In genomic region chr10:80136952-80137625, GRCm38 (mm10) we compare ENCODE assay signal across 8 mouse cellular contexts. TPM values are rescaled to one million over a fixed set of nuclear protein-coding genes. Genes with fewer than 3 reads are reported as not detected.
DNase-seq lines count a peak whose midpoint lies in the region; ATAC-seq lines count a peak whose summit lies in the region.

No protein-coding gene starts in this region.

- peak overlapping the region; percentile 81 for H3K9ac ChIP-seq in forebrain, embryonic 11.5 days (ENCODE audit: low read length)
- peak overlapping the region; percentile 85 for H3K9ac ChIP-seq in limb, embryonic 12.5 days (replicated peaks)
- H3K9ac ChIP-seq in midbrain, embryonic 16.5 days (ENCODE audit: low read depth, low read length) = peak overlapping the region; percentile 94

- H3K4me3 ChIP-seq in forebrain, embryonic 11.5 days (ENCODE audit: low read depth, low read length) = peak overlapping the region; percentile 79
- peak overlapping the region; percentile 81 for H3K4me3 ChIP-seq in limb, embryonic 12.5 days (replicated peaks)
- H3K4me3 ChIP-seq in midbrain, embryonic 16.5 days (ENCODE audit: low read depth, low read length) = peak overlapping the region; percentile 70

- H3K4me1 ChIP-seq in forebrain, embryonic 11.5 days (replicated peaks; ENCODE audit: control insufficient read depth, insufficient read depth, low read length) = peaks cover 20% of the 10 kb centered on the region
- H3K4me1 ChIP-seq in limb, embryonic 12.5 days (replicated peaks) = peaks cover 44% of the 10 kb centered on the region
- peaks cover 22% of the 10 kb centered on the region for H3K4me1 ChIP-seq in midbrain, embryonic 16.5 days (ENCODE audit: control insufficient read depth, insufficient read depth, low read length)

- 3% methylated on average over 24 of the region's 29 CpGs for WGBS in forebrain, embryonic 11.5 days
- 5% methylated on average over 29 of the region's 29 CpGs for WGBS in limb, embryonic 12.5 days
- 4% methylated on average over 28 of the region's 29 CpGs for WGBS in midbrain, embryonic 16.5 days

- H3K27ac ChIP-seq in forebrain, embryonic 11.5 days (ENCODE audit: low read depth, low read length) = peak overlapping the region; percentile 74
- no peak overlapping the region for H3K27ac ChIP-seq in limb, embryonic 12.5 days
- peak overlapping the region; percentile 96 for H3K27ac ChIP-seq in midbrain, embryonic 16.5 days (ENCODE audit: low read length)

- peaks cover 9% of the 10 kb centered on the region for H3K27me3 ChIP-seq in forebrain, embryonic 11.5 days (ENCODE audit: control insufficient read depth, insufficient read depth, low read length)
- H3K27me3 ChIP-seq in limb, embryonic 12.5 days = peaks cover 63% of the 10 kb centered on the region
- no peaks in the 10 kb centered on the region for H3K27me3 ChIP-seq in midbrain, embryonic 16.5 days (ENCODE audit: control insufficient read depth, insufficient read depth, low read depth, low read length)

- peak overlapping the region; percentile 95 for H3K4me2 ChIP-seq in forebrain, embryonic 11.5 days (ENCODE audit: low read depth, low read length, severe bottlenecking)
- peak overlapping the region; percentile 98 for H3K4me2 ChIP-seq in limb, embryonic 12.5 days
- H3K4me2 ChIP-seq in midbrain, embryonic 16.5 days (ENCODE audit: low read length) = peak overlapping the region; percentile 86

- no peaks in the 10 kb centered on the region for H3K9me3 ChIP-seq in forebrain, embryonic 11.5 days (ENCODE audit: control insufficient read depth, low read length)
- 0 out of 2 replicates have a peak, but pooled peaks cover 5% of the 10 kb centered on the region for H3K9me3 ChIP-seq in limb, embryonic 12.5 days
- no peaks in the 10 kb centered on the region for H3K9me3 ChIP-seq in midbrain, embryonic 16.5 days (replicated peaks; ENCODE audit: control insufficient read depth, low read length, poor library complexity, severe bottlenecking)

- peaks cover 2% of the 10 kb centered on the region; the same call in 1 of the 2 replicates for H3K36me3 ChIP-seq in forebrain, embryonic 11.5 days (ENCODE audit: control insufficient read depth, insufficient read depth, low read length)
- H3K36me3 ChIP-seq in limb, embryonic 12.5 days = peaks cover 33% of the 10 kb centered on the region
- H3K36me3 ChIP-seq in midbrain, embryonic 16.5 days (ENCODE audit: control insufficient read depth, insufficient read depth, low read length) = peaks cover 33% of the 10 kb centered on the region

- ATAC-seq in CD4-positive, CD25-positive, alpha-beta regulatory T cell, adult 4 months = no peak
- no peak for ATAC-seq in forebrain, embryonic 11.5 days (replicated peaks; ENCODE audit: low FRiP score)
- no peak for ATAC-seq in limb, embryonic 12.5 days (ENCODE audit: insufficient number of reproducible peaks, insufficient read depth, low FRiP score, low TSS enrichment, low read depth)
- no peak for ATAC-seq in midbrain, embryonic 16.5 days
- ATAC-seq in inflammation-experienced regulatory T-cells, adult 6 months = no peak

- peak; percentile 66 for DNase-seq in CD4-positive, CD25-positive, alpha-beta regulatory T cell, adult 2 months (ENCODE audit: low read depth, low spot score)
- peak; percentile 55 to 64 for DNase-seq in layer of hippocampus, postnatal 10 days (ENCODE audit: low spot score in 2 of 2)
- DNase-seq in layer of hippocampus, postnatal 25 days (ENCODE audit: extremely low spot score in 1 of 2, low spot score in 1 of 2) = no peak
- no peak for DNase-seq in forebrain, embryonic 11.5 days (ENCODE audit: low spot score)

RNA-seq across cellular contexts. Expression of gene Atp5d, which starts 1.3 kb away (rescaled TPM):
- polyA plus RNA-seq in CD4-positive, CD25-positive, alpha-beta regulatory T cell, adult 4 months (2017; shearing (Covaris generic)) = 100 to 1,000 TPM; 303 to 370 TPM
- 100 to 1,000 TPM; 385 to 392 TPM for total RNA-seq in layer of hippocampus, postnatal 10 days (2021)
- 100 to 1,000 TPM; 338 to 391 TPM for total RNA-seq in layer of hippocampus, postnatal 25 days (2021)
- 401 and 414 TPM in 2 replicates for polyA plus RNA-seq in forebrain, embryonic 11.5 days (2014; fragmentation: Nextera tagmentation; extraction: Ambion mirVana)
- 460 and 465 TPM in 2 replicates for polyA plus RNA-seq in limb, embryonic 12.5 days (2016; fragmentation: Nextera tagmentation; extraction: Ambion mirVana)
- polyA plus RNA-seq in midbrain, embryonic 16.5 days (2015; fragmentation: Nextera tagmentation; extraction: Ambion mirVana) = 433 and 454 TPM in 2 replicates
- polyA plus RNA-seq in inflammation-experienced regulatory T-cells, adult 6 months (2017; shearing (Covaris generic)) = 100 to 1,000 TPM; 297 to 357 (median 299) TPM

RNA-seq across cellular contexts. Expression of gene Cbarp, which starts 3.5 kb away (rescaled TPM):
- polyA plus RNA-seq in CD4-positive, CD25-positive, alpha-beta regulatory T cell, adult 4 months (2017; shearing (Covaris generic)) = 1 to 10 TPM; 1.3 to 1.4 TPM
- 100 to 1,000 TPM; 360 to 374 TPM for total RNA-seq in layer of hippocampus, postnatal 10 days (2021)
- total RNA-seq in layer of hippocampus, postnatal 25 days (2021) = 100 to 1,000 TPM; 399 to 401 TPM
- 10.4 and 15.0 TPM in 2 replicates for polyA plus RNA-seq in forebrain, embryonic 11.5 days (2014; fragmentation: Nextera tagmentation; extraction: Ambion mirVana)
- 4.9 and 5.6 TPM in 2 replicates for polyA plus RNA-seq in limb, embryonic 12.5 days (2016; fragmentation: Nextera tagmentation; extraction: Ambion mirVana)
- 70.3 and 81.6 TPM in 2 replicates for polyA plus RNA-seq in midbrain, embryonic 16.5 days (2015; fragmentation: Nextera tagmentation; extraction: Ambion mirVana)
- 1 to 10 TPM in 2 of 3 experiments, under 1 TPM in 1; 0.60 to 2.3 (median 1.3) TPM for polyA plus RNA-seq in inflammation-experienced regulatory T-cells, adult 6 months (2017; shearing (Covaris generic))

RNA-seq across cellular contexts. Expression of gene Midn, which starts 11.0 kb away (rescaled TPM):
- polyA plus RNA-seq in CD4-positive, CD25-positive, alpha-beta regulatory T cell, adult 4 months (2017; shearing (Covaris generic)) = 1 to 10 TPM; 4.6 to 8.2 TPM
- 100 to 1,000 TPM; 112 to 128 TPM for total RNA-seq in layer of hippocampus, postnatal 10 days (2021)
- total RNA-seq in layer of hippocampus, postnatal 25 days (2021) = 10 to 100 TPM; 61.4 to 82.4 TPM
- 58.3 and 66.4 TPM in 2 replicates for polyA plus RNA-seq in forebrain, embryonic 11.5 days (2014; fragmentation: Nextera tagmentation; extraction: Ambion mirVana)
- 30.6 and 38.0 TPM in 2 replicates for polyA plus RNA-seq in limb, embryonic 12.5 days (2016; fragmentation: Nextera tagmentation; extraction: Ambion mirVana)
- 15.5 and 21.1 TPM in 2 replicates for polyA plus RNA-seq in midbrain, embryonic 16.5 days (2015; fragmentation: Nextera tagmentation; extraction: Ambion mirVana)
- polyA plus RNA-seq in inflammation-experienced regulatory T-cells, adult 6 months (2017; shearing (Covaris generic)) = 1 to 10 TPM; 7.3 to 9.3 (median 7.5) TPM

RNA-seq across cellular contexts. Expression of gene Stk11, which starts 21.5 kb away (rescaled TPM):
- 10 to 100 TPM; 19.2 to 30.7 TPM for polyA plus RNA-seq in CD4-positive, CD25-positive, alpha-beta regulatory T cell, adult 4 months (2017; shearing (Covaris generic))
- total RNA-seq in layer of hippocampus, postnatal 10 days (2021) = 10 to 100 TPM; 77.1 to 88.3 TPM
- 10 to 100 TPM; 89.1 to 94.3 TPM for total RNA-seq in layer of hippocampus, postnatal 25 days (2021)
- polyA plus RNA-seq in forebrain, embryonic 11.5 days (2014; fragmentation: Nextera tagmentation; extraction: Ambion mirVana) = 26.5 and 31.6 TPM in 2 replicates
- polyA plus RNA-seq in limb, embryonic 12.5 days (2016; fragmentation: Nextera tagmentation; extraction: Ambion mirVana) = 16.1 and 18.1 TPM in 2 replicates
- 14.2 and 15.4 TPM in 2 replicates for polyA plus RNA-seq in midbrain, embryonic 16.5 days (2015; fragmentation: Nextera tagmentation; extraction: Ambion mirVana)
- polyA plus RNA-seq in inflammation-experienced regulatory T-cells, adult 6 months (2017; shearing (Covaris generic)) = 10 to 100 TPM; 23.5 to 30.3 (median 25.5) TPM

RNA-seq across cellular contexts. Expression of gene Cirbp, which starts 28.7 kb away (rescaled TPM):
- 100 to 1,000 TPM; 124 to 272 TPM for polyA plus RNA-seq in CD4-positive, CD25-positive, alpha-beta regulatory T cell, adult 4 months (2017; shearing (Covaris generic))
- 100 to 1,000 TPM; 154 to 175 TPM for total RNA-seq in layer of hippocampus, postnatal 10 days (2021)
- total RNA-seq in layer of hippocampus, postnatal 25 days (2021) = 10 to 100 TPM; 69.5 to 97.5 TPM
- polyA plus RNA-seq in forebrain, embryonic 11.5 days (2014; fragmentation: Nextera tagmentation; extraction: Ambion mirVana) = 82.0 and 83.4 TPM in 2 replicates
- 166 and 175 TPM in 2 replicates for polyA plus RNA-seq in limb, embryonic 12.5 days (2016; fragmentation: Nextera tagmentation; extraction: Ambion mirVana)
- 380 and 398 TPM in 2 replicates for polyA plus RNA-seq in midbrain, embryonic 16.5 days (2015; fragmentation: Nextera tagmentation; extraction: Ambion mirVana)
- 100 to 1,000 TPM in 2 of 3 experiments, 10 to 100 TPM in 1; 84.2 to 255 (median 213) TPM for polyA plus RNA-seq in inflammation-experienced regulatory T-cells, adult 6 months (2017; shearing (Covaris generic))

Comparison
In these comparisons a context has a peak if more than half of its experiments do, and no peak if none do; other contexts are left out.
1. DNase-seq: peak in CD4-positive, CD25-positive, alpha-beta regulatory T cell, adult 2 months (single experiment) and layer of hippocampus, postnatal 10 days (2 of 2); none in layer of hippocampus, postnatal 25 days (0 of 2) and forebrain, embryonic 11.5 days (single experiment).
2. Peak in every context shown above with its lines, with median percentiles within 50 percentile points of each other: H3K4me2 ChIP-seq, H3K4me3 ChIP-seq and H3K9ac ChIP-seq.